Mouse (Mus musculus) cortical plate, adult 2 months (tissue): Measurements from ENCODE around the gene Trmo.

Experiments
- CTCF ChIP-seq: fragments of 200-500 bp; IDR thresholded peaks from 2 replicates; pipeline ENCODE4 v1.5.1; 2011; ENCODE audit warnings: mild to moderate bottlenecking, control low read depth, low read length; ENCODE audit not compliant: insufficient read depth; ENCODE audit errors: extremely low read depth
- POLR2A ChIP-seq: fragments of 200-500 bp; IDR thresholded peaks from 2 replicates; pipeline ENCODE4 v1.6.1; 2011; ENCODE audit warnings: mild to moderate bottlenecking, low read length, control low read depth; ENCODE audit not compliant: insufficient read depth; ENCODE audit errors: extremely low read depth

- TF ChIP-seq CTCF (no peak), POLR2A (no peak)
Measured at GRCm38 (mm10) chr4:46404042-46404795, 15.0 kb upstream of the Trmo start.
